Mouse (Mus musculus) ES-Bruce4 (cell line): ENCODE results near the gene Nfxl1.

Experiments
- CTCF ChIP-seq: IDR thresholded peaks from one replicate; pipeline ENCODE4 v1.8.1; 2011; ENCODE audit warnings: low read depth, low read length
- EP300 ChIP-seq: IDR thresholded peaks from 2 replicates; pipeline ENCODE4 v1.6.1; 2011; ENCODE audit warnings: low read depth, low read length; ENCODE audit not compliant: insufficient read depth
- POLR2A ChIP-seq: IDR thresholded peaks from one replicate; pipeline ENCODE4 v1.8.1; 2011; ENCODE audit warnings: low read length; ENCODE audit not compliant: insufficient read depth

DNA sequence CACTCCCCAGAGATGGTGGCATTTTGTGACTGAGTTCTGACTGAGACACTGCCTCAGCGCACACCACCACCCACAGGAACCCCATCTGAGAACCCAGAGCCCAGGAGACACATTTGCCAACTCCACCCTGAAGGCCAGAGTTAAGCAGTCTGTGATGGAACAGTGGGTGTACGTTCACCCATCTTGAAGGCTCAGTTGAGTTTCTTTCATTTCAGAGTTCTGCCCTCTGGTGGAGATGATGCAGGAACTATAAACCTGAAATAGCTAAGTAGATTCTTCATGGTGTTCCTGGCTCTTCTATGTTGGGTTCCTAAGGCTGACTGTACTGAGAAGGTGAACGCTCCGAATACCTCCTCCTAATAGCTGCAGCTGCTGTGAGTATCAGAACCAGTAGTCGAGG, 53.7 kb downstream of the Nfxl1 start:
- no peak for TF ChIP-seq POLR2A
- no peak for TF ChIP-seq EP300
- TF ChIP-seq CTCF: no peak
